Mouse (Mus musculus) T-cell, adult 2 months (primary cell): ENCODE data around the gene Bicc1.

Experiments
- DNase-seq: peaks from one replicate; pipeline ENCODE4 v3.0.0; 2022; ENCODE audit warnings: low spot score

Gene Bicc1

GRCm38 (mm10) chr10:71120769-71121165, 38.7 kb downstream of the Bicc1 start:
- DNase-seq = no peak

GRCm38 (mm10) chr10:71120121-71120768, 39.3 kb downstream of the Bicc1 start:
- DNase-seq = no peak

DNA sequence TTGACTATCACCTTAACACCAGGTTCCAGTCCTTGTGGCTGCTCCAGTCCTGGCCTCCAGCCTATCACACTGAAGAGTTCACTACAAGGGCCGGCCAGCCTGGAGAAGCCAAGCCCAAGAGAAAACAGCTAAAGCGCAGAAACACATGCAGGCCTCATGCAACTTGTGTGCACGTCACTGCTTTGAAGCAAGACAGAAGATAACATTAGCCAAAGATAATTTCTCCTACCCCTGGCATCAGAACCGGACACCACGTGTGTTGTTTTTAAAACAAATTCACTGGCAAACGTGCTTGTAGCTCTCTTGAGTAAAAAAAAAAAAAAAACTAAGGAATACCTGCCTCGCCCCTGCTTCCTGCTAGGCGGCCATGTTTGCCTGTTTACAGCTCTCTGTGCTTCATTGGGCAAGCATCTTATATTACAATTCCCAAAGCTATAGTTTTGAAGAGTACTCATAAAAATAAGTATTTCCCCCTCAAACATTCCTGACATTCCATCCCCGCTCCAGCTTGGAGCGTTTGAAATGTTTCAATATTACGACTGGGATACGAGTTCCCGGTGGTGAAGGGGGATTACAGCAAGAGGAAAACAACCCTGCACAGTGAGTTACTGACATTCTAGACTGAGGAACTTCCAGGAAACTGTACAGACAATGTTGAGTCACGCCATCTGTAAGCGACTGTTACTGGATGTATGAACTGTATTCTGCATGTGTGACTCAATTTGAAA, 40.2 kb downstream of the Bicc1 start:
- DNase-seq = no peak

- DNase-seq = no peak
Measured at GRCm38 (mm10) chr10:71117766-71118165, 41.7 kb downstream of the Bicc1 start.

DNA sequence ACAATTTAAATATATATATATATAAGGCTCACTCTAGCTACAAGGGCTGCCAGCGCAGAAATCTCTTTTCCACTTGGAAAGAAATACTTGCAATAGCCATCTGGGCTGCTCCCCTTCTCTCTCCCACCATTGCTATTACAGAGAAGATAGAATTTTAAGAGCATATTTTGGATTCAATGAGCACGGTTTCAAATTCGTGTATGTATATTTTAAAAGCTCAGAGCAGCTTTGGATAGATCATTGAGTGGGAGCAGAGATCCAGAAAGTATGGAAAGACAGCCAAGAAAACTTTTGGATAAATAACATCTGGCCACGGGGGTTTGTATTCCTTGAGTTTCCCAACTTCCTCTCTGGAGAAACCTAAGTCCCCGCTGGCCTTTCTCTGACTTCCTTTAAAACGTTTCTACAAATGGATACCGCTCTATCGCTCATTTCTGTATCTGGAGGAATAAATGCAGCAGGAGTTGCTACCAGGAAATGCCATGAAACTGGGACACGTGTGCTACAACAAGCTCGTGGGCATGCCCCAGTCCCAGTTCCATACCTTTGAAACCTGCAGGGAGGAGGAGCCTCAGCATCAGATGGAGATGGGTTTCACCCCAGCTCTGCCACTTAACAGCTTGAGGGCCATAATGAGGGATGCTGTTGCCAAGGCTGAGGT, 45.1 kb downstream of the Bicc1 start:
- no peak for DNase-seq

DNA sequence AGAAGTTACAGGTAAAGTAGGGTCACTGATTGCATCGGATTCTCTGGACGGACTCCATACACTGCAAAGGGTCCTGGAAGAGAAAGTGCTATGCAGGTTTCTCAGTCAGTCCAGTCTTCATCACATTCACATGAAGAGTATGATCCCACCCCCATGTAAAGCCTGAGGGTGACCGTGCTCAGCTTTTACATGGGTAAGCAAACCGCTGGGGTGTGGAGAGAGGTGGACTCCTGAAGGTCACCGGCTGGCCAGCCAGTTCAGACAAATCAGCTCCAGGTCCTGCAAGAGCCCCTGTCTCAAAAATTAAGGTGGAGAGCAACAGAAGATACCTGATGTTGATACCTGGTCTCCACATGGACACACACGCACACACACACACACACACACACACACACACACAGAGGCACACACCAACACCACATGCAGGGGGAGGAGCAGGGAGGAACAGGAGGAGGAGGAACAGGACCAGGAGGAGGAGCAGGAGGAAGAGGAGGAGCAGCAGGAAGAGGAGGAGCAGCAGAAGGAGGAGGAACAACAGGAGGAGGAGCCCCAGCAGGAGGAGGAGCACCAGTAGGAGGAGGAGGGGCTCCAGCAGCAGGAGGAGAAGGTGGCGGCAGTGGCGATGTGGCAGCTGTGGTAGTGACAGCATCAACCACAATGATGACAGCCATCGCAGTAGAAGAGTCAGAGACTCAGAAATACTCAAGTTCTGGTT, 52.9 kb downstream of the Bicc1 start:
- no peak for DNase-seq

GRCm38 (mm10) chr10:71104791-71105190, 54.7 kb downstream of the Bicc1 start:
- no peak for DNase-seq

GRCm38 (mm10) chr10:71100815-71101499, 58.5 kb downstream of the Bicc1 start:
- no peak for DNase-seq

DNA sequence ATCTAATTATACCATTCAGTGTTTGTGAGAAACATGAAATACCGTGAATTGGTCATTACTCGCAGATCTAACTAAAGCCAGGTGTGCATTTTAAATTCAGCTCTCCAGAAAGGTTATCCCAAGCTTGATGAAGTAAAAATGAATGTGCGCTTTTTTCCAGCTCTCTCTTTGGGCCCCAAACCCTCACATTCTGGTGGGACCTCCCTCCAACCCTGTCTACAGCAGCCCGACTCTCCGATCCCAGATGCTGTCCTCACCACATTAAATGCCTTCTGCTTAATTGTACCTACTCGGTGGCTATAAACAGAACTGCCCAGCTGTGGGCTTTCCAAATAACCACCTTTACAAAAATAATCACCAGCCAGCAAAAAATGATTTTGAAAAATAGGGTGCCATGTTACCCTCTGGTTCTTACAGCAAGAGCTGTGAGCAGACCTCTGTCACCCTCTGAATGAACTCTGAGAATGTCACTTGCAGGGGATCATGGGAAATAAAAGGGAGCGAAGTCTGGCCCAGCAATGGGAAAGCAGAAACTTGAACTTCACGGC, 64.7 kb downstream of the Bicc1 start:
- no peak for DNase-seq

- DNase-seq = no peak
Measured at GRCm38 (mm10) chr10:71093312-71093711, 66.2 kb downstream of the Bicc1 start.

- DNase-seq = no peak
Measured at GRCm38 (mm10) chr10:71087359-71087716, 72.2 kb downstream of the Bicc1 start.

GRCm38 (mm10) chr10:71086571-71087358, 72.7 kb downstream of the Bicc1 start:
- DNase-seq = no peak

- DNase-seq = no peak
Measured at GRCm38 (mm10) chr10:71082986-71083385, 76.5 kb downstream of the Bicc1 start.

- no peak for DNase-seq
Measured at GRCm38 (mm10) chr10:71078856-71079255, 80.6 kb downstream of the Bicc1 start.

- DNase-seq = no peak
Measured at GRCm38 (mm10) chr10:71065009-71065408, 94.5 kb downstream of the Bicc1 start.

GRCm38 (mm10) chr10:71064576-71064975, 94.9 kb downstream of the Bicc1 start:
- DNase-seq = no peak

DNA sequence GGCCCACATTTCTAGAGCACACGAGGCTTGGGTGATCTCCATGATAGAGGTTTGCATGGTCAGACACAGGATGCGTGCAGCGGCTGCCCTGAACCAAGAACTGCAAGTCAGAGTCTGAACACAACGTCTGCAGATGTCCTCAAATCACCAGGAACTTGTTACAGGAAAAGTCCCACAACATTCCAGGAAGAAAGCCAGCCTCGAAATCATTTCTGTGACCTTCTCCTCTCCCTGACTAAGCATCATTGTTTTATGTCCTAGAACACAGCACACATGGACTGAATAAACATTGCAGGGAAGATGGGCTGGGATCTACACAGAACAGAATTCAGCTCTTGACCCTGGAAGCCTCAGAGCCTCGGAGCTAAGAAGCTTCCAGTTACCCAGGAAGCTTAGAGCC, 97.3 kb downstream of the Bicc1 start:
- DNase-seq = no peak

DNA sequence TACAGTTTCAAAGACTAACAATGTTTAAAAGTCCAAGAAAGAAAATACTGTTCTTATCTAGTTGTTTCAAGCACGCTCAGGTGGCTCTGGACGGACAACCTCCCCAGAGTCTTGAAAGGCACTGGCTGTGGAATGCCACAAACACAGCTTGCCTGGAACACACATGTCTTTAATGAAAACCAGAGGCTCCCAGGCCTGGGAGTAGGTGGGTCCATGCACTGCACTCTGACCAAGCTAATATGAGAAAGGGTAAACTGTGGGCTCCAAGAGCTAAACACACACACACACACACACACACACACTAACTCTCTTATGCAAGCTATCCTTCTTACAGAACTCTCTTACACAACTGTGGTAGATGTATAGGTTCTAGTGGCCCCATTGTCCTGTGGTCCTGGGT, 99.2 kb downstream of the Bicc1 start:
- DNase-seq = no peak

- no peak for DNase-seq
Measured at GRCm38 (mm10) chr10:71058616-71059247, 100.8 kb downstream of the Bicc1 start.

DNA sequence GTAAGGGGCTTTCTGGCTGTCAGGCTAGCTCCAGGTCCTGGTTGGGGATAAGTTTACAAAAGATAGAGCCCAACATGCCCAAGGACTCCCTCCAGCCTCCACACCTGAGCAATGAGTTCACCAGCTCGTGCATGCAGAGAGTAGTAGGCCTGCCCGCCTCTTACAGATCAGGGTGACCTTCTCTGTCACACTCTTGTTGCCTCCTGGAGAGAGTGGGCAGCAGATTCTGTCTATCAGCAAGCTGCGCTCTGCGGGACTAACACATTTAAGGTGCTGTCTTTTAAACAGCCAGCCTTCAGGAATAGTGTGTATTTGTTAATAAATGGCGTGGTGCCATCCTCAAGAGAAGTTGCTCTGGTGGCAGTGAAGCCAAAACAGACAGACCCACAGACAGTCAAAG, 101.4 kb downstream of the Bicc1 start:
- no peak for DNase-seq

DNA sequence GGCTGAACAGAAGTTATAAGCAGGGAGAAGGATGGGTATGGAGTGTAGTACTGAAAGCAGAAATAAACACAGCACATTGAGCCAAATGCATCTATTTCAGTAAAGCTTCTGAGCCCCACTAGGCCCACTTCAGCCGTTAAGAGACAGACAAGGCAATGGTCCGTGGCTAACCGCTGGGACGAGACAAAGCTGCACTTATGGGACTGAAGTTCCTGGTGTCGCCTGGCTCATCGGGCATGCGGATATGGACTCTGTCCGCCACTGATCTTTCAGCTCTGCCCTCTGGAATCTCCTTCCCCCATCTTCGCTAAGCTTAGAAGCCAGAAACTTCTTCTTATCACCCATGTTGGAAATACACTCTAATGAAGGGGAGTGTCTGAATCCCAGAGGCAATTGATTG, 106.8 kb downstream of the Bicc1 start:
- DNase-seq = no peak
